Mouse (Mus musculus): ENCODE measurements around the gene Gm3173.
"Not testable (repeated sequence)": the region's sequence is repeated elsewhere in the genome, so short reads cannot be mapped to it uniquely, and the experiment has no call there.

Gm3173 gene

GRCm38 (mm10) chr14:4430692-4431091 lies at the start of gene Gm3173:
Gm3173 (plus strand) TSS chr14:4430992.
- not testable (repeated sequence) for DNase-seq (ENCODE audit: low read depth)

GRCm38 (mm10) chr14:4385606-4386005 lies 45.2 kb upstream of the Gm3173 start:
- not testable (repeated sequence) for DNase-seq (ENCODE audit: low read depth)

- not testable (repeated sequence) for DNase-seq (ENCODE audit: low read depth)
Measured at GRCm38 (mm10) chr14:4392841-4393530, 37.8 kb upstream of the Gm3173 start.

- DNase-seq (ENCODE audit: low read depth) = not testable (repeated sequence)
Measured at GRCm38 (mm10) chr14:4397226-4397625, 33.6 kb upstream of the Gm3173 start, which contains the start of gene Gm3159. Gm3159 (plus strand) TSS chr14:4397526.

GRCm38 (mm10) chr14:4398624-4399023 lies 32.2 kb upstream of the Gm3173 start:
- DNase-seq (ENCODE audit: low read depth) = not testable (repeated sequence)

- not testable (repeated sequence) for DNase-seq (ENCODE audit: low read depth)
Measured at GRCm38 (mm10) chr14:4400115-4400789, 30.5 kb upstream of the Gm3173 start.

GRCm38 (mm10) chr14:4401245-4401644 lies 29.5 kb upstream of the Gm3173 start:
- DNase-seq (ENCODE audit: low read depth) = not testable (repeated sequence)

GRCm38 (mm10) chr14:4403840-4404239 lies 27.0 kb upstream of the Gm3173 start:
- not testable (repeated sequence) for DNase-seq (ENCODE audit: low read depth)

- not testable (repeated sequence) for DNase-seq (ENCODE audit: low read depth)
Measured at GRCm38 (mm10) chr14:4409939-4410338, 20.9 kb upstream of the Gm3173 start.

GRCm38 (mm10) chr14:4414965-4415835 lies 15.6 kb upstream of the Gm3173 start, which contains the start of gene Gm3164:
Gm3164 (plus strand) TSS chr14:4415448.
- DNase-seq (ENCODE audit: low read depth) = not testable (repeated sequence)

- not testable (repeated sequence) for DNase-seq (ENCODE audit: low read depth)
Measured at GRCm38 (mm10) chr14:4481445-4481844, 50.7 kb downstream of the Gm3173 start, which contains the start of gene Gm3182. Gm3182 (plus strand) TSS chr14:4481745.

- DNase-seq (ENCODE audit: low read depth) = not testable (repeated sequence)
Measured at GRCm38 (mm10) chr14:4499425-4499824, 68.6 kb downstream of the Gm3173 start.

- not testable (repeated sequence) for DNase-seq (ENCODE audit: low read depth)
Measured at GRCm38 (mm10) chr14:4555105-4555504, 124.3 kb downstream of the Gm3173 start, which contains the start of gene Gm3047. Gm3047 (plus strand) TSS chr14:4555405.
